Mouse (Mus musculus) midbrain, postnatal 0 days (tissue): ENCODE measurements around the gene Hsf4. TPM values are rescaled to one million over a fixed set of nuclear protein-coding genes. Genes with fewer than 3 reads are reported as not detected.

Experiments
- ATAC-seq: fragments of 200-750 bp; cut with Nextera tagmentation; 2 replicates; pipeline ENCODE4 v1.8.0; 2017; ENCODE audit warnings: moderate number of reproducible peaks, mild to moderate bottlenecking, moderate TSS enrichment, moderate library complexity; ENCODE audit not compliant: low FRiP score
- DNase-seq: peaks from one replicate; pipeline ENCODE4 v3.0.0-alpha.2; 2015; ENCODE audit warnings: low spot score
- H3K27ac ChIP-seq: fragments of 300-500 bp; sonication (generic); 2 replicates; pipeline ENCODE4 v1.5.1; 2014; ENCODE audit warnings: low read depth, mild to moderate bottlenecking, low read length, mixed read lengths
- H3K27me3 ChIP-seq: fragments of 300-500 bp; sonication (generic); 2 replicates; pipeline ENCODE4 v1.6.1; 2014; ENCODE audit warnings: low read length, control low read depth, mixed read lengths; ENCODE audit not compliant: insufficient read depth
- H3K36me3 ChIP-seq: fragments of 300-500 bp; sonication (generic); 2 replicates; pipeline ENCODE4 v1.6.1; 2014; ENCODE audit warnings: low read length, control low read depth, mixed read lengths; ENCODE audit not compliant: insufficient read depth
- H3K4me1 ChIP-seq: fragments of 300-500 bp; sonication (generic); 2 replicates; pipeline ENCODE4 v1.6.1; 2014; ENCODE audit warnings: mild to moderate bottlenecking, control low read depth, antibody characterized with exemption, low read length, mixed read lengths; ENCODE audit not compliant: insufficient read depth
- H3K4me2 ChIP-seq: fragments of 300-500 bp; sonication (generic); 2 replicates; pipeline ENCODE4 v1.6.1; 2014; ENCODE audit warnings: low read depth, mild to moderate bottlenecking, low read length, mixed read lengths; ENCODE audit not compliant: poor library complexity, severe bottlenecking
- H3K4me3 ChIP-seq: fragments of 300-500 bp; sonication (generic); 2 replicates; pipeline ENCODE4 v1.5.1; 2014; ENCODE audit warnings: low read depth, mild to moderate bottlenecking, low read length, moderate library complexity
- H3K9ac ChIP-seq: fragments of 300-500 bp; sonication (generic); replicated peaks from 2 replicates; pipeline ENCODE4 v1.6.1; 2014; ENCODE audit warnings: mild to moderate bottlenecking, low read length, moderate library complexity, mixed read lengths; ENCODE audit not compliant: poor library complexity, severe bottlenecking
- H3K9me3 ChIP-seq: fragments of 300-500 bp; sonication (generic); 2 replicates; pipeline ENCODE4 v1.6.1; 2016; ENCODE audit warnings: low read length, control low read depth
- CTCF ChIP-seq: IDR thresholded peaks from 2 replicates; pipeline ENCODE4 v1.5.1; 2016; ENCODE audit warnings: antibody characterized with exemption, mild to moderate bottlenecking
- WGBS: fragments of 180-500 bp; shearing (Covaris S2); extraction: QIAGEN DNeasy Blood & Tissue Kit; methylation state at CpG from one replicate; pipeline ENCODE4 v1.1.7; 2014; 5-methylcytosine and 5-hydroxymethylcytosine counted together
- microRNA counts: library from miRNA; unstranded; fragments of <30 nt; microRNA quantifications from one replicate; lab custom pipeline; 2015
- microRNA-seq: library from miRNA; unstranded; fragments of <30 nt; microRNA quantifications from one replicate; pipeline ENCODE4, GENCODE M21; 2016; ENCODE audit warnings: borderline number of aligned reads
- polyA plus RNA-seq: library from polyadenylated mRNA; unstranded; fragments of >200 nt; fragmentation: Nextera tagmentation; extraction: Ambion mirVana; gene quantifications from 2 replicates; pipeline ENCODE4 v1.2.1, GENCODE M21; 2015
- total RNA-seq: library from RNA; depleted of rRNA; stranded (reverse); fragments of >200 nt; gene quantifications from 2 replicates; pipeline ENCODE4 v1.2.3, GENCODE M21; 2014; rRNA removed

Gene Hsf4
- total and polyA plus RNA-seq, 2 experiments from 2014 or later = 0.33 to 0.43 TPM

DNA sequence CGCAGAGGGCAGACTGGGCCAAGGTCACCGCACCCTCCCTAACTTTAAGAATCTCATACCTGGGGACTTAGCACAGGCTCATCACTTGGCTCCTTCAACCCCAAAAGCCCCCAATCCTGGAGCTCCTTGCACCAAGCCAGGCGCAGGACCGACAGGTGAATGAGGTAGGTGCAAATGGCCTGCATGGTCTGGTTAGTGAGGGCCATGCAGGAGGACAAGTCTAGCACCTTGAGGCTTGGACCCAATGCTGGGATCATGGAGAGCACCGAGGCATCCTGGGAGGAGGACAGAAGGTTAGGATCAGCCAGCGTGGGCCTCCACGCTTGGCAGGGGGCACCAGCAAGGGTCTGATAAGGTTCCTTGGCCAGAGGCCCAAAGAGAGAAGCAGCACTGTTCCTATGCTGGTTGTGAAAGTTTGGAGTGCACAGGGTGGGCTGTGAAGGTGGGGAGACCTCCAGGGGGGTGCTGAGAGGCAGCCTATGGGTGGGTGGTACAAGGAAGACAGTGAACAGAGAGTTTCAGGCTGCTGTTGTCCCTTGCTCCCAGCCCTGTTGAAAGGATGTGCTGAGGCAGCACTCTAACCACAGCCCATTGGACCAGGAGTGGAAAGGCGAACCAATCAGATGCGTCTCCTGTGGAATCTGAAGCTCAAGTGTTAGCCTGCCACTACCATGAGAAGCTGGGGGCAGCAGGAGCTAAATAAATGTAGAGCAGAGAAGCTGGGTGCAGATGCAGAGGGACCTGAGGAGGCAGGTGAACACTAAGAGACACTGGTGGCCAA, 44.2 kb downstream of the Hsf4 start:
- Histone ChIP-seq H3K9ac (no peak overlapping the region), H3K27me3 (no peaks in the 10 kb centered on the region), H3K27ac (no peak overlapping the region), H3K4me1 (no peaks in the 10 kb centered on the region), H3K36me3 (peaks cover 55% of the 10 kb centered on the region), H3K4me2 (no peak overlapping the region), H3K4me3 (no peak overlapping the region), H3K9me3 (no peaks in the 10 kb centered on the region)
- DNase-seq (no peak), ATAC-seq (no peak)
- TF ChIP-seq CTCF = no peak
- WGBS = 85% methylated on average over 9 of the region's 9 CpGs

GRCm38 (mm10) chr8:105315073-105315769, 45.6 kb downstream of the Hsf4 start:
- no peak overlapping the region for H3K27ac ChIP-seq
- H3K4me3 ChIP-seq = no peak overlapping the region
- TF ChIP-seq CTCF = no peak
- DNase-seq = no peak
- H3K4me1 ChIP-seq = no peaks in the 10 kb centered on the region
- peaks cover 53% of the 10 kb centered on the region for H3K36me3 ChIP-seq
- no peak for ATAC-seq
- no peak overlapping the region for H3K4me2 ChIP-seq
- 94% methylated on average over 18 of the region's 18 CpGs for WGBS
- H3K9me3 ChIP-seq = no peaks in the 10 kb centered on the region
- H3K27me3 ChIP-seq = no peaks in the 10 kb centered on the region
- no peak overlapping the region for H3K9ac ChIP-seq

- 73% methylated on average over 4 of the region's 4 CpGs for WGBS
- TF ChIP-seq CTCF = no peak
- no peak overlapping the region for H3K4me2 ChIP-seq
- no peak for ATAC-seq
- H3K4me1 ChIP-seq = no peaks in the 10 kb centered on the region
- peak; percentile 24 for DNase-seq
- no peaks in the 10 kb centered on the region for H3K27me3 ChIP-seq
- H3K9me3 ChIP-seq = no peaks in the 10 kb centered on the region
- peaks cover 47% of the 10 kb centered on the region for H3K36me3 ChIP-seq
- no peak overlapping the region for H3K9ac ChIP-seq
- H3K4me3 ChIP-seq = no peak overlapping the region
- no peak overlapping the region for H3K27ac ChIP-seq
These were observed 48.3 kb downstream of the Hsf4 start for GRCm38 (mm10) chr8:105317941-105318340.

DNA sequence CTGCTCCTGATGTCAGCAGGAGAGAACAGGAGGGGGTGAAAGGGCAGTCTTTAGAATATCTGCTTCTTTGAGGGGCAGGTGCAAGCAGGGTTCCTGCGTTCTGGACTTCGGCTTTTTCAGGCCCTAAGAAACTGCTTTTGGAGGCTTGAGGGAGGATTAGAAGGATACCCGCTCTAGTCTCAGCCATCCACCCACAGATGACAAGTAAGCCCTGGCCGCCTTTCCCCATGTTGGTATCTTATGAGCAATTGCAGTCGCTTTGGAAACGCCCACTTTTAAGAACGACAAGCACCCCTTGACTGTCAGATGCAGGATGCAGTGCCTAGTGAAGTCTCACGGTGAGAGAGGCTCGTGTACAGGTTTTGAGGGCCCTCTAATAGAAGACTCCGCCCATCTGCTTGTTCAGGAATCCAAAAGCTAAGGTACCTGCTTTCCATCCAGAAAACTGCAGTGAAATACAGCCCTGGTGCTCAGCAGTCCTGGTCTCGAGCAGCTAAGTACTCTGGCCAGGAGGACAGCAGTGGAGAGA, 49.1 kb downstream of the Hsf4 start:
- no peak overlapping the region for H3K4me2 ChIP-seq
- no peak overlapping the region for H3K9ac ChIP-seq
- no peak for DNase-seq
- H3K4me1 ChIP-seq = no peaks in the 10 kb centered on the region
- no peaks in the 10 kb centered on the region for H3K27me3 ChIP-seq
- peaks cover 42% of the 10 kb centered on the region for H3K36me3 ChIP-seq
- WGBS = 84% methylated on average over 11 of the region's 11 CpGs
- TF ChIP-seq CTCF = no peak
- no peak overlapping the region for H3K4me3 ChIP-seq
- H3K27ac ChIP-seq = no peak overlapping the region
- no peaks in the 10 kb centered on the region for H3K9me3 ChIP-seq
- ATAC-seq = no peak

DNA sequence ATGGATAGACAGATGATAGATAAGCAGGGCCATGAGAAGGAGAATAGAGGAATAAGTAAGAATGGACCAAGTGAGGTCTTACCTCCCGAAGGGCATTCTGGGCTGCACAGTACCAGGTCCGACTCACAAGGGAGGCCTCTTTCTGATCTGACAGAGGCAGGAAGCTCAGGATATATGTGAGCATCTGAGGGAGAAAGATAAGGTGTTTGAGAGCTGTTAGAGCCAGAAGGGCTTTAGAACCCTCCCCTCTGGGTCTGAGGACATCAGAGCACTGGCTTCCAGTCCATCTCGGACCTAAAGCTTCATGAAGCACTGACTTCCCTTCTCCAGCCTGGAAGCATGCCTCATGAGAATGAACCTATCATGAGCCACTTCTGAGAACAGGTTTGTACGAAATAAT, 53.6 kb downstream of the Hsf4 start:
- no peak overlapping the region for H3K9ac ChIP-seq
- no peak for ATAC-seq
- no peaks in the 10 kb centered on the region for H3K9me3 ChIP-seq
- TF ChIP-seq CTCF = no peak
- 91% methylated on average over 4 of the region's 4 CpGs for WGBS
- H3K4me2 ChIP-seq = no peak overlapping the region
- no peak overlapping the region for H3K27ac ChIP-seq
- peaks cover 16% of the 10 kb centered on the region for H3K4me1 ChIP-seq
- H3K27me3 ChIP-seq = no peaks in the 10 kb centered on the region
- H3K4me3 ChIP-seq = no peak overlapping the region
- DNase-seq = no peak
- peaks cover 22% of the 10 kb centered on the region; the same call in 1 of the 2 replicates for H3K36me3 ChIP-seq

MicroRNAs within 50 kb of the gene (microRNA counts, 519-probe panel; counts per million panel counts)
- 3,684 counts per million, percentile 78 among the panel's probes with 10 or more counts for microRNA mmu-miR-328 (lab: Ali Mortazavi, UCI)

Small RNAs within 50 kb of the gene (microRNA-seq; reads per million reads assigned to microRNA genes)
- gene Gm27320 = not detected
- 514 reads per million, percentile 65 among the genes with 10 or more reads in this experiment for gene Mir328

Other genes starting within 250 kb of the Hsf4 start
- gene Ces3a, start 221.2 kb upstream of the Hsf4 start, total RNA-seq = not detected in 2 replicates
- gene Ces3a, start 221.2 kb upstream of the Hsf4 start, polyA plus RNA-seq = not detected in 2 replicates
- not detected in 2 replicates for gene Ces3b, start 186.0 kb upstream of the Hsf4 start, total RNA-seq
- gene Ces3b, start 186.0 kb upstream of the Hsf4 start, polyA plus RNA-seq = not detected in 2 replicates
- gene Ces4a, start 138.0 kb upstream of the Hsf4 start, total RNA-seq = not detected in 2 replicates
- gene Ces4a, start 138.0 kb upstream of the Hsf4 start, polyA plus RNA-seq = 0.06 TPM in 1 of 2 replicates, not detected in the other
- 43.9 and 46.1 TPM in 2 replicates for gene Cbfb, start 99.1 kb upstream of the Hsf4 start, total RNA-seq
- 16.2 and 17.5 TPM in 2 replicates for gene Cbfb, start 99.1 kb upstream of the Hsf4 start, polyA plus RNA-seq
- gene D230025D16Rik, start 44.7 kb upstream of the Hsf4 start, total RNA-seq = 33.6 and 36.7 TPM in 2 replicates
- 24.6 and 28.3 TPM in 2 replicates for gene D230025D16Rik, start 44.7 kb upstream of the Hsf4 start, polyA plus RNA-seq
- gene B3gnt9, start 14.6 kb upstream of the Hsf4 start, total RNA-seq = 14.2 and 17.5 TPM in 2 replicates
- 9.5 and 11.5 TPM in 2 replicates for gene B3gnt9, start 14.6 kb upstream of the Hsf4 start, polyA plus RNA-seq
- 7.5 and 8.3 TPM in 2 replicates for gene Tradd, start 5.2 kb upstream of the Hsf4 start, total RNA-seq
- gene Tradd, start 5.2 kb upstream of the Hsf4 start, polyA plus RNA-seq = 7.4 and 8.0 TPM in 2 replicates
- 0.52 and 0.77 TPM in 2 replicates for gene Fbxl8, start 5.2 kb upstream of the Hsf4 start, total RNA-seq
- gene Fbxl8, start 5.2 kb upstream of the Hsf4 start, polyA plus RNA-seq = 0.83 and 0.85 TPM in 2 replicates
- gene Nol3, start 6.3 kb downstream of the Hsf4 start, total RNA-seq = 2.0 and 2.3 TPM in 2 replicates
- gene Nol3, start 6.3 kb downstream of the Hsf4 start, polyA plus RNA-seq = 6.5 and 8.1 TPM in 2 replicates
- gene 4931428F04Rik, start 20.1 kb downstream of the Hsf4 start, total RNA-seq = 63.6 and 79.2 TPM in 2 replicates
- gene 4931428F04Rik, start 20.1 kb downstream of the Hsf4 start, polyA plus RNA-seq = 131 and 132 TPM in 2 replicates
- gene Exoc3l, start 26.3 kb downstream of the Hsf4 start, total RNA-seq = 2.0 and 5.1 TPM in 2 replicates
- gene Exoc3l, start 26.3 kb downstream of the Hsf4 start, polyA plus RNA-seq = 6.8 and 6.9 TPM in 2 replicates
- gene E2f4, start 27.9 kb downstream of the Hsf4 start, total RNA-seq = 28.2 and 35.7 TPM in 2 replicates
- gene E2f4, start 27.9 kb downstream of the Hsf4 start, polyA plus RNA-seq = 29.1 and 29.3 TPM in 2 replicates
- 0.71 and 1.3 TPM in 2 replicates for gene Elmo3, start 35.8 kb downstream of the Hsf4 start, total RNA-seq
- gene Elmo3, start 35.8 kb downstream of the Hsf4 start, polyA plus RNA-seq = 0.81 and 1.3 TPM in 2 replicates
- gene Lrrc29, start 56.5 kb downstream of the Hsf4 start, total RNA-seq = 2.5 and 4.5 TPM in 2 replicates
- gene Lrrc29, start 56.5 kb downstream of the Hsf4 start, polyA plus RNA-seq = 2.1 and 2.4 TPM in 2 replicates
- 81.3 and 88.4 TPM in 2 replicates for gene Tmem208, start 56.6 kb downstream of the Hsf4 start, total RNA-seq
- gene Tmem208, start 56.6 kb downstream of the Hsf4 start, polyA plus RNA-seq = 129 and 152 TPM in 2 replicates
- gene Fhod1, start 78.2 kb downstream of the Hsf4 start, total RNA-seq = 3.8 and 4.4 TPM in 2 replicates
- 0.48 and 0.56 TPM in 2 replicates for gene Fhod1, start 78.2 kb downstream of the Hsf4 start, polyA plus RNA-seq
- gene Slc9a5, start 79.0 kb downstream of the Hsf4 start, total RNA-seq = 28.3 and 28.4 TPM in 2 replicates
- gene Slc9a5, start 79.0 kb downstream of the Hsf4 start, polyA plus RNA-seq = 12.8 and 14.4 TPM in 2 replicates
- 6.3 and 8.7 TPM in 2 replicates for gene Plekhg4, start 103.5 kb downstream of the Hsf4 start, total RNA-seq
- gene Plekhg4, start 103.5 kb downstream of the Hsf4 start, polyA plus RNA-seq = 1.7 and 2.5 TPM in 2 replicates
- 0.09 and 0.16 TPM in 2 replicates for gene Kctd19, start 143.7 kb downstream of the Hsf4 start, total RNA-seq
- gene Kctd19, start 143.7 kb downstream of the Hsf4 start, polyA plus RNA-seq = 0.27 TPM in 2 replicates
- gene Lrrc36, start 143.8 kb downstream of the Hsf4 start, total RNA-seq = 0.28 and 0.93 TPM in 2 replicates
- 0.86 and 0.99 TPM in 2 replicates for gene Lrrc36, start 143.8 kb downstream of the Hsf4 start, polyA plus RNA-seq
- gene Tppp3, start 201.7 kb downstream of the Hsf4 start, total RNA-seq = 75.0 and 82.8 TPM in 2 replicates
- gene Tppp3, start 201.7 kb downstream of the Hsf4 start, polyA plus RNA-seq = 159 and 164 TPM in 2 replicates
- 32.9 and 47.2 TPM in 2 replicates for gene Zdhhc1, start 227.1 kb downstream of the Hsf4 start, total RNA-seq
- gene Zdhhc1, start 227.1 kb downstream of the Hsf4 start, polyA plus RNA-seq = 27.3 and 27.9 TPM in 2 replicates
- 0.57 and 0.88 TPM in 2 replicates for gene Hsd11b2, start 249.0 kb downstream of the Hsf4 start, total RNA-seq
- gene Hsd11b2, start 249.0 kb downstream of the Hsf4 start, polyA plus RNA-seq = 1.3 and 1.9 TPM in 2 replicates